Mouse (Mus musculus) granulocyte monocyte progenitor cell, adult 5-6 weeks (primary cell): ENCODE measurements around the gene Cadps. TPM values are rescaled to one million over a fixed set of nuclear protein-coding genes. Genes with fewer than 3 reads are reported as not detected.
"Not testable (repeated sequence)": the region's sequence is repeated elsewhere in the genome, so short reads cannot be mapped to it uniquely, and the experiment has no call there.

Experiments used
- ATAC-seq: replicated peaks from 2 replicates; pipeline ENCODE4 v1.8.0; 2016; ENCODE audit warnings: mild to moderate bottlenecking, moderate TSS enrichment, inconsistent platforms; ENCODE audit not compliant: poor library complexity, severe bottlenecking
- total RNA-seq, 2 experiments: library from RNA; stranded (forward) in 1 of 2; stranded (reverse) in 1 of 2; fragments of 200-712, 200-1000 nt in 1 of 2; fragments of >200 nt in 1 of 2; fragmentation: Nextera tagmentation in 1 of 2; gene quantifications; 2 replicates each; pipeline ENCODE4 v1.2.3; 2014 to 2017

Cadps gene
- total RNA-seq, 2 experiments from 2014 or later, result not detected

DNA sequence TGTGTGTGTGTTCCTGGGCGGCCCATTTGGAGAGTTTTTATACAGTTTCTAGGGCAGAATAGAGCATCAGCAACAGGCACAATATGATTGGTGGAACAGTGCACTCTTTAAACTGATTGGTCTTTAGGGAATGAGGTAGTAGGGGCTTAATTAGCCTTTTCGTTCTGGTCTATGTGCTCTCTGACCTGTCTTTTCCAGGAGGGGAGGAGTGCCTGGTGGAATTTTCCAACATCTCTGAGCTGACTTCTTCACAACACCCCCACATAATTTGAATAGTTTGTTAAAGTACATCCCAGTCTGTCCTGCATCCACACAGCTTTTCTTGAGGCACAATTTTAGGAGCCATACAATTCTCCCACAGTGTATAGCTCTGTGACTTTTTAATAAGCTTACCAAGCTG, 220.8 kb downstream of the Cadps start:
- ATAC-seq, result no peak

DNA sequence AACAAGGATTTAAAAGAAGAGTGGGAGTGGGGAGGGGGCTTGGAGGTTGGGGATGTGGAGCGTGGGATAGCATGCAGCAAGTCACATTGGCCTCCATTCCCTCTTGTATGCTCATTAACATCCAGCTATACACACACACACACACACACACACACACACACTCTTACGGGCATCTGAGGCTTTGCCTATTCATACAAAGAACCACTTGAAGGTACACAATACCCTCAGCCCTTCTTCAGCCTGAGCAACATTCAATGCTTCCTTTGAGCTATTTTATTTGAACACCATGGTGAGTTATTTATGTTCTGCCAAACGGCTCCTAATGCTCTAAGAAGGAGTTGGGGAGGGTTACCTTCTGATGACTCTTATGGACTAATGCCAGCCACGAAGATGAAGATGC, 227.6 kb downstream of the Cadps start:
- ATAC-seq, result no peak

DNA sequence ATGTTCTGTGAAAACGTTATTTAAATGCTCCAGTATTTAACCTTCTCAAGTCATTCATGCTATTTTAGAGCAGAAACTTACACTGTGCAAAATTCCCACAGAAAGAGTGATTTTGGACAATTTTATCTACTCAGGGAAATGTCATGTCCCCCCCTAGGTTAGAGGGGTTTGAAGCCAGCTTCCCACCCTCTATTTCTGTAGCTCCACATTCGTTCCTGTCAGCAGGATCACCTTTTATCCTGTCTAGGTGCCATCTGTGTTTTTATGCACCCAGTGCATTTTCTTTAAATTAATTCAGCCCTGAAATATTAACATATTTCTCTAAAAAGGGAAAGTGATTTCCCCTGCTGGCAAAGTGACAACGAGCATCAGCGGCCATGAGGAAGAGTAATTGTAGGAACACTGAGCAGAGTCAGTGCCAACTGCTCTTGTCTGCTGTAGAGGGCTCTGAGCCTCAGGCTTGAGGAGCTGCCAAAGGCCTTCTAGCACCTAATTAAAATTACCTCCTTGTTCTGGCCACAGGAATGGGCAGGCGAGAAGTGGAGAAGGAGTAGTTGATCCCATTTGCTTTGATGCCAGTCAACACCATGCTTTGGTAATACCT, 230.3 kb downstream of the Cadps start:
- ATAC-seq, result no peak

DNA sequence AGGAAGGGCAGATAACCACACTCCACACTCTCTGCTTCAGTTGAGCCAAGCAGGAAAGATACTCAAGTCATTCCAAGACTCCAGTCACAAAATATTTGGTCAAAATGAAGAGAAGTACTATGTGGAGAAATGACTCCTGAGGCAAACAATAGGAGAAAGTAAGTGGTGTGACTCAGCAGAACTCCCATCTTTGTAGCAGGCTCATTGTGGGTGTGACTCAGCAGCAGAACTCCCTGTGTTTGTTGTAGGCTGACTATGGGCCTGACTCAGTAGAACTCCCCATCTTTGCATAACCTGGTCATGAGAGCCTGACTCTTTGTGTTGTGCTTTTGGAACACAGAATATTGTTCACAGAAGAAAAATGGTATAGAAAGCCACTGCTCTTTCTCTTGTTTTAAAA, 231.1 kb downstream of the Cadps start:
- ATAC-seq, result no peak

DNA sequence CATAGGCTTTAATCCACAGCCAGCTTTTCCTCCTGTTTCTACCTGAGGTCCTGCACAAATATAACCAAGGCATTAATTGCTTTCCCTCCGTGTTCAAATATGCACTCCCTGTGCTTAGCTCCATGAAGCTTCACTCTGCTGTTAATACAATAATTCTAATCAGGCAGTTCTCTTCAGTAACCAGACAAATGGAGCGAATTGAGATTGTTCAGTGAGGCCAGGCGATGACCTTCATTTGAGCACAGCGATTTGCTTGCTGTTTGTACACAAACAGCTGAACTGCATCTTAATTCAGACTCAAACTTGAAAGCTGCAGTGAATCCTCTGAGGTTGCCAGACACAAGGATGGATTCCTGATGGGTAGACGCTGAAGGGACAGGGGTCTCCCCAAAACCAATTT, 239.3 kb downstream of the Cadps start:
- ATAC-seq, result no peak

DNA sequence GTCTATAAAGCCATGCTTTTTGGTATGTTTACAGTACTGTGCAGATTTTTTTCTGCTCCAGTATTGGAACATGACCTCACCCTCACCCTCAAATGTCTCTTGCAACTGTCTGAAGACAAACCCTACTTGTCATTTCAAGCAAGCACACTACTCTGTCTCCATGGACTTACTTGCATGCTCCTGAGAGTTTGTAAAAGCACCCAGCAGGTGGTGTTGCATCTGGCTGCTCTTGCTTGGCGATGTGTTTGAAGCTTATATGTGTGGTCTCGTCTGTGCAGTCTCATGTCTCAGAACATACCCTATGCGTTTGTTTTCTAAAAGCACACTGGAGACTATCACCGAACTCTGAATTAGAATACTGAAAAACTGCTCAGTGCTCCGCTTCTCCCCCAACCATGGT, 241.2 kb downstream of the Cadps start:
- ATAC-seq, result no peak

DNA sequence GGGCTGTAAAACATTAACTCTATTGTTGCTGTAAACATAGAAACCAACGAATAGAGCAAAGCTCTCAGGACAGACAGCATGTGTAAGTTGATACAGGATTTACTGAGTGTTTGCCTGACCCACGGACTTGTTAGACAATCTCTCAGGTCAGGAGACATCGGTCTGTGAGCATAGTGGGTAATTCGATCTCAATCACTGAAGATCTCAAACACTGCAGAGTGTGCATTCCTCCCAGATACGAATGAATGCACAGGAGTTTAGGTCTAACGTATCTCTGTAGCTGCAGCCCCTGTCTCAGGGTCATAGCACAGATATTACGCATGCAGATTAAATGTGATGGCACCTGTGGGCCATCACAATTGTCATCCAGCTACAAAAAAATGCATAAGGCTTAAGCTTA, 242.1 kb downstream of the Cadps start:
- ATAC-seq, result no peak

DNA sequence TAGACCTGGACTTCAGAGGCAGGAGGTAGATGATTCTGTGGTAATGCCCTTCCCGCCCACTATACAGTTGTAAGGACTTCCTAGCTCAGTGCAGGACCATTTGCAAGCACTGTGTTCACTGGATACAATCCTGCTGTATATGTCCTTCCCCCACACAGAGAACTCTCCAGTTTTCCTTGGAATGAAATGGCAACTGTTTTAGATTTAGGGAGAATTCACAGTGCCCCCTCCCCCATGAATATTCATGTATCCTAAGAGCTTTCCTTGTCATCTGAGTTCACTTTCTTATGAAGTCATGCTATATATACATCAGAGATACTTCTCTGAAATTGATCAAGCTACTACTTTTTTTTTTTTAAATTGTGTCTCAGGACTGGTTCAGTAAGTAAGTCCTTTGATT, 244.7 kb downstream of the Cadps start:
- no peak for ATAC-seq

DNA sequence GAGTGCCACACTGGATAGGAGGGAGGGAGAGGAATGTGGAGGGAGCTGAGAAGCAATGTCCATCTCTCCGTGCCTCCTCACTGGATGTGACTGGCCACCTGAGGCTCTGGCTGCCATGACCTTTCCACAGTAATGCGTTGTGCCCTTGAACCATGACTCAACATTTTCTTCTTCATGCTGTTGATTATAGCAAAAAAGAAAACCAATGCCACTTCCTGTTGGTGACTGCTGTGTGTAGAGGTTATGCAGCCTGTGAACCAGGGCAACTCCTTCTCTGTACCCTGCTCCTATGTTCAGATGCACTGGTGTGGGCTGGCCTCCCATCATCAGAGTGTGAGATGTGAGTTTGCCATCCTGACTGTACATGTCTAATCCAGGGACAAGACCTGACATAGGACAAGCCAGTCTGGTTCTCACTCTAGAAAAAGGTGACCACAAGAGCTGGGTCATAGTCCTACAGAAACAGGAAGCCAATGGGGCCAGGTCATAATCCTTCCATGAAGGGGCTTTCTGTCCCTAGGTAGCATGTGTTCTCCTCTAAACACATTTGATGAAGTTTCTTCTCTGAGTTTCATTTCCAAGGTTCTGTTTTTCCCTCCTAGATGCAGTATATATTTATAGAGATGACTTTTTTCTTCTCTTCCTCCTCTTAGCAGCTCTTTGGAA, 245.3 kb downstream of the Cadps start:
- peak; percentile 27; the same call in 1 of the 2 replicates for ATAC-seq

DNA sequence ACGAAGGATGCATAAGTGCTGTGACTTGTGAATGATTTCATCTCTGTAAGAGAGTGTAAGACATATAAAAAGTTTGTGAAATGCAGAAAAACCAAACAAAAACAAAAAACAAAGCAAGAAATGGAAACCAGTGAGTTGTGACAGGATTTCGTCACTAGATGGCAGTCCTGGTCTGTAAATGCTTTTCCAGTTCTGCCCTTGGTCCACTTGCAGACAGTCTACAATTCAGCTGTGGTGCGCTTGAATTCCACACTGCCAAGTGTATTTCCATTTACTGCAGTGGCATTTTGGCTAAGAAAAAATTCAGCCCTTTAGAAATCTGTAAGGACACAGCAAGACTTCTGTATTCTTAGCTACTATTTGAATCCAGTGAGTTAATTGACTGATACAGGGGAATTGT, 247.8 kb downstream of the Cadps start:
- ATAC-seq, result peak; percentile 59

DNA sequence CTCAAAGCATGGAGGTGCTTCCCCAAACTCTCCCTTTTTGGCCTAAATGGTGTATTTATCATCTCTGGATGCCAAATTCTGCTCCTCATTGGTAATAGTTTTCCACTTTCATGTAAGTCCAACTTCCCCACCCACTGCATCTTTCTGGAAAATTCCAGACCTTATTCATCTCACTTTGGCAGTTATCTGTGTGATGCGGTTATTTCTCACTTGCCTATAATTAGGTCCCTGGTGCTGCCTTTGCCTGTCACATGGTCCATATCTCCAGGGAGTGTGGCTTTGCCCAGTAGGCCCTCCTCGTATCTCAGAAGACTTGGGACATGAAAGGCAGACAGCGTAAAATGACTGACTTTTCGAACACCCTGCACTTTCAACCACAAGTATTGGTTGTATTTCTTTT, 248.5 kb downstream of the Cadps start:
- no peak for ATAC-seq

DNA sequence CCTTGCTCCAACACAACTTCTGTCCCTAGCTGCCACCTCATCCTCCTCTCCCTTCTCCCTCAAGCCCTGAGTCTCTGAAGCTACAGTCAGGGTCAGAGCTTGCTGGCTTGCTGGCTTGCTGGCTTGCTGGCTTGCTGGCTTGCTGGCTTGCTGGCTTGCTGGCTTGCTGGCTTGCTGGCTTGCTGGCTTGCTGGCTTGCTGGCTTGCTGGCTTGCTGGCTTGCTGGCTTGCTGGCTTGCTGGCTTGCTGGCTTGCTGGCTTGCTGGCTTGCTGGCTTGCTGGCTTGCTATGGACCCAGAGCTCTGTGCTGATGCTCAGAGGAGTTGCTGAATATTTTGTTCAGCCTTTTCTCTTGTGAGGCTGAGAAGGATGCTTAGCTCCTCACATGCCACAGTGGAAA, 261.1 kb downstream of the Cadps start:
- ATAC-seq, result not testable (repeated sequence)

DNA sequence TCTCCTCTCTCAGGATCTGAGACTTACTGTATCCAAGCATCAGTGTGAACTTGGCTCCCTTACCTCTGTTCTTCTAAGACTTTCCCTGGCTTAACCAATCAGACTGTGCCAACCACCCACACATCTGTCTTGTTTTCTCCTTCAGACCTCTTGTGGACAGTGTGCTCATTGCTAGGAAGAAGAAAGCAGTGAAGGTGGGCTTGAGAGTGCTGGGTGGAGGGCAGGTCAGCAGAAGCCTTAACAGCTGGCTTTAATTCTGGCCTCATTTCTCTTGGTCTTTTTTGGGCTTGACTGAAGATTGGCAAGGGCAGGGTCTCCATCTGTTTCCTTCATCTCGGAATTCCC, 262.7 kb downstream of the Cadps start:
- ATAC-seq, result no peak

DNA sequence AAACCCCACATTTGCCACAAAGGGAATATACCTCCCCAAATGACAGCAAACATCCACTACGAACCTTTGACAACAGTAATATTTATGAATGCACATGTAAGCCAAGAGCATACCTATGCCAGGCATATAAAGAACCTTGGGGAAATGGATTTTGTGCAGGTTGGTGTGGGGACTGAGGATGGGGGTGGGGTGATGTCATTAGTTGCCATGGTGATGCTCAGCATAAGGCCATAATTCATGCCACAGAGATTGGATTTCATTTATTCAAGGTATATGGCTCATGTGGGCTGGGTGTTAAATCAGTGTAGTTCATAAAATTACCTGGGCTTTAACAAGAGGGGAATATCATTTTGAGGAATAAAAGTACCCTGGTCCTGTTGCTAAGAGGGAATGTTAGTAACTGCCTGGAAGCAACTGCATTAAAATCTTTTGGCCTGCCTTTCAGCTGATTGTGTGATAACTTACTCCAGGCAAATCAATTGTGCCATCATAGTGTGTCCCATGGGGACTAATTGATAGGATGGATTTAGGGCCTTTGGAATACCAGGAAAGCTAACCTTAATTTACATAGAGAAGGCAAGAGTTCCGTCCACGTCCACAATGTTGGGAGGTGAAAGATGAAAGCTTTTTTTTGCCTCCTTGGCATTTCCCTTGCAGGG, 263.2 kb downstream of the Cadps start:
- ATAC-seq, result no peak

DNA sequence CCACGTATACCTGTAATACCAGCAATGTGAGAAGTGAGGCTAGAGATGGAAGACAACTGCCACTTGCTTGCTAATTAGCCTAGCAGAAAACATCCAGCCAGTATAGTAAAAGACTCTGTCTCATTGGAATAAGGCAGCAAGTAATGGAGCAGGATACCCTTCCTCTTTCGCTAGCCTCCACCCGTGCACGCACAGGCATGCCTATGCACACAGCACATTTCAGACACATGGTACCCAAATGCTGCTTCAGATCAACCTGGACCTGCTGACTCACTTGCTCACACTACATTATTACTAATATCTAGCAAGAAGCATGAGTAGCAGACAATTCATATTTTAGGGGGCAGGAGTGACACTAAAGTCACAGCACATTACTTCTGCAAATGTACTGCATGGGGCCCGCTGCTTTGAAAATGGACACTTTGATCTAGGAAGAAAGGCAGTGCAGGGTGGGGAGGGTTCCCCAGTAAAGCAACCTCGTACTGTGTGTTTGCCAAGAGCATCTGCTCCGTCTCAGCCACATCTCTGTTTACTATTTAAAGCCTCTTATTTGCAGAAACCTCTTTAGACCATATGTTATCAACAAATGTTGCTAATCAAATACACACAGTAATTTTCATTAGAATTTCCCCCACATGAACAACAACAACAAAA, 263.8 kb downstream of the Cadps start:
- no peak for ATAC-seq

DNA sequence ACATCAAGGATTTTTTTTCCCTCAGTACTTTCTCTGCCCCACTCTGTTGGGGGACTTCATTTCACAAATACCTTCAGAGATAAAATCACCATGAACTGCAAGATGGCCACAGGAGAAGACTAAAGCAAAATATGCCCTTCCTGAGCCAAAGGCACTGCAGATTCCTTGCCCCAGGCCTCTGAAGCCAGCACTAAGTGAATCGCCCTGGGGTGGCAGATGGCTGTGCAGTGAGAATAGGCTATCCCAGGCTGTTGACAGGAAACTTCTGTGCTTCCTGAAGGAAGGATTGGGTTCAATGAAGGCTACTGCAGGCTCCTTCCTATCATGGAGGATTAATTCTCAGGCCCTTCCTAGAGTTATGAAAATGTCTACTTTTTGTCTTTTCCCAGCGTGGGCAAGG, 268.4 kb downstream of the Cadps start:
- ATAC-seq, result no peak

DNA sequence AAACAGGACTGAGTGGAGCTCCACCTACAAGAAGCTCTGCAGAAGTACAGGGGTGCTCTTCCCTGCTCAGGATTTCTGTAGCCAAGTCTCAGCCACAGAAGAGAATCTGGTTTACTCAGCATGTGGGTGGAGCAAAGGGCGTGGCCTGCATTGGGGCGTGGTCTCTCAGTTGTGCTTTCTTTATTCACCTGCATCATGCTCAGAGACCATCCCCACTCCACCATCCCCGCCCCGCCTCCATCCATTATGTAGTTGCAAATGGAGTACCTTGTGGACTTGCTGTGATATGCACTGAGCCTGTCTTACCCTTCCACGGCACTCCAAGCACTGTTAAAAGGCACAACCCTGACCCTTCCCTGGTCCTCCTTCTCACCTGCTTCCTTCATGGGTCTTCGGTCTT, 271.5 kb downstream of the Cadps start:
- no peak for ATAC-seq

DNA sequence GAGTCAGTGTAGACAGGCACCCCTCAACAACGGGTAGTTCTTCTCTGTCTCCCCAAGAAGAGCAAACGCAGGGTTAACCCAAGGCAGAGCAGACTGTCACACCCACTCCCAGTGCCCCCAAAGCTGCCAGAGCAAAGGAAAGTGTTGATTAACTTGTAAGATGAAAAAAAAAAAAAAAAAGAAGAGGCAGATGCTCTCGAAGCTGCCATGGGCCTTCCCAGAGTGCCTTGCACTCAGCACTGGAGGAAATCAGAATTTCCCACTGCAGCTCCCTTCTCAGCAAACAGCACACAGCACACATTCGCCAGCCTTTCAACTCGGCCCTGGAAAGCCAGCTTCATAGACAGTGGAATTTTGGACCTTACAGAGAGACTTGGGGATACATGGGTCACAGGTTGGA, 271.9 kb downstream of the Cadps start:
- no peak for ATAC-seq

DNA sequence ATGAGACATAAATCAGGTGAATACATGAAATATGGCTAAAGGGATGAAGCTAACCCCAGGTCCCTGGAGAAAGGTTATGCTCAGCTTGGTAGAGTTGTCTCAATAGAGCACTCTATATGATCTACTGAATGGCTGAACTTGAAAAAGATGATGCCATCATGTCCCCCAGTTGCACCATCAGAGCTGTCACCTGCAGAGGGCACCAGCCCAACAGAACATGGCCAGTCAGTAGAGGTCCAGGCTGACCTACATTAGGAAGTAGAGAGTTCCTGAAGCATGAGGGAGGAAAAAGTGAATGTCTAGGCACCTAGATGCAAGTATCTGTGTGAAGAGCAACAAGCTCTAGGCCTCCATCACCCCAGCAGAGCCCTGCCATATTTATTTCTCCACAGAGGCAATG, 273.6 kb downstream of the Cadps start:
- no peak for ATAC-seq

DNA sequence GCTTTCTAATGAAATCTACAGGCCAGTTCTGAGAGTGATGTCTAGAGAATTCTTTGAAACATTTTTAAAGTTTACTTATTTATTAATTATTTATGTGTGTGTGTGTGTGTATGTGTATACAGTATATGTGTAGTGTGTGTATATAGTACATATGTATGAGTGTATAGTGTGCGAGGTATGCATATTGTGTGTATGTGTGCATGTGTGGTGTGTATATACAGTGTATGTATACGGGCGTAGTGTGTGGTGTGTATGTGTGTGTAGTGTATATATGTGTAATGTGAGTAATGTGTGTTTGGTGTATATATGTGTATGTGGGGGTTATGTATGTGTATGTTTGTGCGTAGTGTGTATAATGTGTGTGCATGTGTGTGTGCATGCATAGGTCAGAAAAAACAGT, 275.4 kb downstream of the Cadps start:
- ATAC-seq, result no peak

DNA sequence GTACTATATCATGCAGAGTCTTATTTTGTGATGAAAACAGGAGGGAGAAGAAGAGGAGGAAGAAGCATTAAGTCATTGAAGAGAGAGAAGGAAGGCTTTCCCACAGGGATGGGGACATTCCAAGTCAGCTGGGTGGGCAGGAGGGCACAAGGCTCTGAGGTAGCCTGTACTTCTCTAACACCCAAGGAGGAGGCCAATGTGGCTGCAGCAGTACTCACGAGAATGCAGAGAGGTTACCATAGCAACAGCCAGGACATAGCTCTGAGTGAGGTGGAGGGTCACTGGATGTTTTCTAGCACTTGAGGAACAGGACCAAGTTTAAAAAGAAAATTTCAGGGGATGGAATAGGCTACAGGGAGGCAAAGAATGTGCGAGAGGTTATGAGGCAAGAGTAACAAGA, 281.1 kb downstream of the Cadps start:
- ATAC-seq, result no peak

DNA sequence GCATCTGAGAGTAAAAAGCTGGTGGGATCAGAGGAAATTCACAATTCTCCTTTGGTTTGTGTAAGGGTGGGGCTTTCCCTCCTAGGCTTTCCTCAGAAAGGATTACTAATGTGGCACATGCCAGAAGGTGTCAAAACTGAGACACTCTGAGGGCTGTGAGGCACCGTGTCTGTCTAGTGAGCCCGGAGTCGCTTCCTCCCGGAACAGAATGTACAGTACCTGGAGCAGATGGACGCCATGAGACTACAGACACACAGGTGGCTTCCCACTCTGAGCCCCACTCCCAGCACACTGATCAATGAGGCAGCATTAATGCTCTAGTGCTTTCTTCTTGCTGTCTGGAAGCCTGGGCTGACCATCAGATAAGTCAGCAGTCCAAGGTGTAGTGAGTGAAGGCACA, 283.8 kb downstream of the Cadps start:
- no peak for ATAC-seq
